Mouse (Mus musculus) cerebral cortex, adult 2 months (tissue): ENCODE measurements around the gene Mpv17l2.

Source experiments
- WGBS: fragments of 180-500 bp; shearing (Covaris S2); methylation state at CpG from one replicate; pipeline ENCODE4 v1.1.7; 2018; 5-methylcytosine and 5-hydroxymethylcytosine counted together

The Mpv17l2 gene

DNA sequence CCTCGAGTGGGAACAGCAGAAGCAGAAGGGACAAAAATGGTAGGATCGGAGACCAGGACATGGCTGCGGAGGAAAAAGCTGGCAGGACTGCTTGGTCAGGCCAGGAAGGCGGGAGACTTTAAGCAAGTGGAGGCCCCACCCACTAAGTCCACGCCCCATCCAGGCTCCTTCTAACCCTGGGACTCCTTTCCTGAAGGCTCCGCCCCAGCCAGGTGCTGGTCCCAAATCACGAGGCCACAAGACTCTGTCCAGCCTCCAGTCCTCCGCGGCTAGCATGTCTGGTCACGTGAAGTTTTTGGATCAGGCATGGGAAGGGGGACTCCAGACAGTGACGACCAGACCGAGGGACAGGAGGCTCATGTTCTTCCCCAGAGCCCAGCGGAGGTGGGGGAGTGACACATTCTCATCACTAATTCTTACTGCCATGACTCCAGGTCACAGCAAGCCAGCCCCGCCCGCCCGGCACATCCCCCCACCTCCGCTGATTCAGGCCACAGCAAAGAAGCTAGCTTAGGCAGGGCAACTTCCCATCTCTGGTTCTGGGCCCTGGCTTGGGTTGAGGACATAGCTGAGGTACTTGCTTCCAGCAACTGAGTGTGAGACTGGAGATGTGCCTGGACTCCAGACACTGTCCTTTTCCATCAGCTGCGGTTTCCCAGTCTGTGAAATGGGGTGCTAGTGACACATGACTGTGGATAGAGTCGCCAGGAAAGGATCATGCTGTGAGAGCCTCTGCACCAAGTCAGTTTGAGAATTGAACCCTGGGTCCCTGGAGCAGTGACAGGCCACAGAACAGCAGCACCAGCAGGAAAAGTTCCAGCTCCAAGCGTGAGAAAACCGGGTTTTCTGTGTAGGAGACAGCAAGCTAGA, 6.1 kb upstream of the Mpv17l2 start:
- 14% methylated on average over 21 of the region's 21 CpGs for WGBS

DNA sequence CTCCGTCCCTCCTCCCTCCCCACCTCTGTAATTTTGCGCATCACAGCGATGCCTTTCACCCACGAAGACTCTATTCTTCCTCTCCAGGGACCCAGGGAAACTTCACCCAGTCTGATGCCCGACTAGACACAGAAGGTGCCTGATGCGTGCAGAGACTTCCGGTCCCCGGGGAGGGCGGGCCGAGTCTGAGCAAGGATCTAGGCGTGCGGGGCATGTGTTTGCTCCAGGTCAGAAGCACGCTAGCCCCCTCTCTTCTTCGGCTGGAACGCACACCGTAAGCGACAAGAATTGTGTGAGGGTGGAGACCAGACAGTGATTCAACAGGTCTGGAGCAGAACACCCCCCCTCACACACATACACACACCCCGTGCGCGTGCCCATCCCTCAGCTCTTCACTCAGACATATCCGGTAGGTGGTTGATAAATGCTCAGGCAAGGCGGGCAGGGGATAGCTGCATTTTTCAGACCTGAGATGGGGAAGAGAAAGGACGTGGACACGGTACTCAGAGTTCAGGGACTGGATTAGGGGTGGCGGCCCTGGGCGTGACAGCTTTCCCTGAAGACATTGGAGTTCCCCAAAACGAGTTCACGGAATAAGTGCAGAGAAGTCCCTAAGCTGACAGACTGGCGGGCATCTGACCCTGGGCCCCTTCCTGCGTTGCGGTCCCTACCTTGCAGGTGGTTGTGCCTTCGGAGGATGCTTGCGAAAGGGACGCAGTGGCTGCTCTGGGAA, 5.3 kb upstream of the Mpv17l2 start:
- 5% methylated on average over 34 of the region's 34 CpGs for WGBS

DNA sequence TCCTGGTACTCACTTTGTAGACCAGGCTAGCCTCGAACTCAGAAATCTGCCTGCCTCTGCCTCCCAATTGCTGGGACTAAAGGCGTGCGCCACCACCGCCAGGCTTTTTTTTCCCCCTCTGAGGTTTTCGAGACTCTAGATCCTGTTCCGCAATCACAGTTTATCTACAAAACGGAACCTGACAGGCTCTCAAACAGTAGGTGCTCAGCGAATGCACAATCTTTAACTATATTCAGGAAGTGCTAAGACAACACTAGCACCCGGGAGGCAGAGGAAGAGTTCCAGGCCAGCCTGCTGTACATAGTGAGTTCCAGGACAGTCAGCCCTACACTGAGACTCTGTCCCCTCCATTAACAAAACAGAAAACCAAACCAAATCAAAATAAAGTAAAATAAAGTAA, 4.6 kb upstream of the Mpv17l2 start:
- 69% methylated on average over 9 of the region's 9 CpGs for WGBS

DNA sequence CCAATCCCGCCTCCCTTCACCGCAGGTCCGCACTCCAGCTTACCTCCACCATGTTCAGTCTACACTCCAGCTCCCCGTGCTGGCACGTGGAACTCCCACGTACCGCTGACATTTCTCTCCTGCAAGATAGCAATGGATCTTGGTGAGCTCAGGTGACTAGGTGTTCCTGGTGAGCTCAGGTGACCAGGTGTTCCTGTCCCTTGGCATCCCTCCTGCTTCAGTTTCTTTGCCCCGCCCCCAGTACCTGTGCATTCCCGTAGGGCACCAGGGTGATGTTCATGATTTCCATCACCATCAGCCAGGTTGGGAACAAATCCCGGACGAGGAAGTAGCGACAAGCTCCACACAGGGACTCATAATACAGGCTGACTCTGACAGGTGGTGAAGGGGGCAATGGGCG, 3.9 kb upstream of the Mpv17l2 start:
- WGBS = 93% methylated on average over 13 of the region's 13 CpGs

GRCm38 (mm10) chr8:70764026-70764425, 3.3 kb upstream of the Mpv17l2 start:
- WGBS = 89% methylated on average over 8 of the region's 8 CpGs

DNA sequence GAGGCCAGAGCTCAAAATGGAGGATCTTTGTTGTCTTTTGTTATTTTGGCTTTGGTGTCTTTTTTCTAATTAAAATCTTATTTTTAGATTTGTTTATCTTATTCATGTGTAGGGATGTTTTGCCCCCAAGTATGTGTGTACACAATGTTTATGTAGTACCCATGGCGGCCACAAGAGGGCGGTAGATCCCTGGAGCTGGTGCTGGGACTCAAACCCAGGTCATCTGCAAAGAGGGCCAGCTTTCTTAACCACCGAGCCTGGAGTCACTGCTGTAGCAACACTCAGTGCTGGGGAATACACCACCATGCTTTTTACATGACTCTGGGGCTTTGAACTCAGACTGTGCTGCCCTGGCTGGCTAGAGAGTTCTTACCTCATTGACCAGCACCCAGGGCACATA, 2.6 kb upstream of the Mpv17l2 start:
- WGBS = 9% methylated on average over 3 of the region's 3 CpGs

DNA sequence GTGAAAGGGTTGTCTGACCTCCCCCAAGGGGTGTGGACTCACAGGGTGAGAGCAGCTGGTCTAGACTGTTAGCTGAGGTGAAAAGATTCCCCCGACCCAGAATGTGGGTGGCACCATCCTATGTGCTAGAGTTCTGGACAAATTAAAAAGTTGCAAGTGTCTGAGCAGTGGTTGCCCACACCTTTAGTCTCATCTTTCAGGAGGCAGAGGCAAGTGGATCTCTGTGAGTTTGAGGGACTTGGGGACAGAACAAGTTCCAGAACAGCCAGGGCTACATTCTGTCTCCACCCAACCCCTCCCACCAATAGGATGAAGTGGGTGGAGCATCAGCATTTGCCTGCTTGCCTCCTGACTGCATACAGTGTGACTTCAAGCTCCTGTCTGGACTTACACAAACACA, 1.4 kb upstream of the Mpv17l2 start:
- 74% methylated on average over 1 of the region's 1 CpGs for WGBS

GRCm38 (mm10) chr8:70760350-70760749, 396 bp downstream of the Mpv17l2 start:
- under 1% methylated on average over 22 of the region's 22 CpGs for WGBS

GRCm38 (mm10) chr8:70758616-70759561, 1.9 kb downstream of the Mpv17l2 start:
- 45% methylated on average over 19 of the region's 19 CpGs for WGBS

DNA sequence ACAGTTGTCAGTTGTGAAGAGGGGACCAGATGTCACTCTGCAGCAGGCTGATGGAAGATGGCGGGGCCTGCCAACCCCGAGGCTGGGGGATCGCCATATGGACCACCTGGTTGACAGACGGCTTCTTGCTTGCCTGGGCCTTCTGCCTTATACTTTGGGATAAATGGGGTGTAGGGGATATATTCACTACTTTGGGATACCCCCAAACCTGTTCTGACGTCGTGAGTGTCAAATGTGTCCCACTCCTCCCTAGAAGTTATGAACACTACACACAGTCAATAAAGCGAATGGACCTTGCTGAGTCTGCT, 2.5 kb downstream of the Mpv17l2 start:
- 58% methylated on average over 7 of the region's 7 CpGs for WGBS

DNA sequence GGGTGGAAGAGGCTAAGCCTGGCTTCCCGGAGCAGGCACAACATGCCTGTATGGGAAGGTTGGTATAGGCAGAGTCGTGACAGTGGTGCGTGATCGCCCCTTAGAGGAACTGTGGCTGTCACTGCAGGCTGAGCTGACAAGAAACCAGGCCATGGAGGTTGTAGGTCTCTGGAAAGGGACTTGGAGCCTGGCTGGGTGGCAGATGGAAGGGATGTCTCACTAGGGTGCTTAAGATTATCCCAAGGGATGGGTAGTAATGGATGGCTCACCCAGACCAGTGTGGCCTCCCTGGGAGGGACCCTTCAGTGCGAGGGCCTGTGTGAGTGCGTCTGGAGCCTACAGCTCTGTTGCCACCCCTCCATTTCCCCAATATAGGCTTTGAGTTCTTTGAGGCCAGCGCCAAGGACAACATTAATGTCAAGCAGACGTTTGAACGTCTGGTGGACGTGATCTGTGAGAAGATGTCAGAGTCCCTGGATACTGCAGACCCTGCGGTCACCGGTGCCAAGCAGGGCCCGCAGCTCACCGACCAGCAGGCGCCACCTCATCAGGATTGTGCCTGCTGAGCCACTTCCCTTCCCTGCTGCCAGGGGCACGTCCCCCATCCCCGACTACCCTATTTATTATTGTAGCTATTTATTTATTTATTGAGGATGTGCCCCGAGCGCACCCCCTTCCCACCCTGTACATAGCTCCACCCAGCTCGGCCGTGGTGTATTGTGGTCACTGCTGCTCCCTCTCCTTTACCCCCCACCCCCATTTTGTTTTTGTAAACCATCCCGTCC, 3.0 kb downstream of the Mpv17l2 start:
- WGBS = 34% methylated on average over 22 of the region's 22 CpGs

- 87% methylated on average over 6 of the region's 6 CpGs for whole genome bisulfite sequencing
These were observed 4.2 kb downstream of the Mpv17l2 start for GRCm38 (mm10) chr8:70756476-70757040.

DNA sequence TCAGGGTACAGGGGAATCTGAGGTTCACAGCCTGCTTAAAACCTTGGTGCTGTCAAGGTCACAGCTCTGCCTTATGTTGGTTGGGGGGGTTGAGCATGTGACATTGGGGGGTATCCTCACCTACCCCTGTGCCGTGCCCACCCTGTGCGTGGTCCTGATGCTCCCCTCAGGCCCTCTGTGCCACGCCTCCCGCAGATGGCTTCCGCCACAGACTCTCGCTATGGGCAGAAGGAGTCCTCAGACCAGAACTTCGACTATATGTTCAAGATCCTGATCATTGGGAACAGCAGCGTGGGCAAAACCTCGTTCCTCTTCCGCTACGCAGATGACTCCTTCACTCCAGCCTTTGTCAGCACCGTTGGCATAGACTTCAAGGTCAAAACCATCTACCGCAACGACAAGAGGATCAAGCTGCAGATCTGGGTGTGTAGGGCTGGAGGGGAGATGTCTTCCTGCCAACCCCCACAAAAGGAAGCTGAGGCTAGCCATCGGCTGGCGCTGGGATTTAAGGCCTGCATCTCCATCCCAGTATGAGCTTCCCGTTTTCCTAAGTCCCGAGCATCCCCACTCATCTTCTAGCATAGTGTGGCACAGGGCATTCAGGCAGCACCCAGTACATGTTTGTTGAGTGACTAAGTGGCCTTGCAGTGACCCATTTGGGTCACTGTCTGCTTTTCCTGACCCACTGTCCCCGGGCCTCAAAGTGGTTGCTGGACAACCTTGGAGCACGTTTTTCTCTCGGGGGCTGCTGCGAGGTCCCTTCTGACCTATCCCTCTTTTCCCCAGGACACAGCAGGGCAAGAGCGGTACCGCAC, 4.9 kb downstream of the Mpv17l2 start:
- 65% methylated on average over 24 of the region's 24 CpGs for WGBS

- WGBS = 6% methylated on average over 50 of the region's 50 CpGs
These were observed 5.7 kb downstream of the Mpv17l2 start for GRCm38 (mm10) chr8:70754871-70755660.

DNA sequence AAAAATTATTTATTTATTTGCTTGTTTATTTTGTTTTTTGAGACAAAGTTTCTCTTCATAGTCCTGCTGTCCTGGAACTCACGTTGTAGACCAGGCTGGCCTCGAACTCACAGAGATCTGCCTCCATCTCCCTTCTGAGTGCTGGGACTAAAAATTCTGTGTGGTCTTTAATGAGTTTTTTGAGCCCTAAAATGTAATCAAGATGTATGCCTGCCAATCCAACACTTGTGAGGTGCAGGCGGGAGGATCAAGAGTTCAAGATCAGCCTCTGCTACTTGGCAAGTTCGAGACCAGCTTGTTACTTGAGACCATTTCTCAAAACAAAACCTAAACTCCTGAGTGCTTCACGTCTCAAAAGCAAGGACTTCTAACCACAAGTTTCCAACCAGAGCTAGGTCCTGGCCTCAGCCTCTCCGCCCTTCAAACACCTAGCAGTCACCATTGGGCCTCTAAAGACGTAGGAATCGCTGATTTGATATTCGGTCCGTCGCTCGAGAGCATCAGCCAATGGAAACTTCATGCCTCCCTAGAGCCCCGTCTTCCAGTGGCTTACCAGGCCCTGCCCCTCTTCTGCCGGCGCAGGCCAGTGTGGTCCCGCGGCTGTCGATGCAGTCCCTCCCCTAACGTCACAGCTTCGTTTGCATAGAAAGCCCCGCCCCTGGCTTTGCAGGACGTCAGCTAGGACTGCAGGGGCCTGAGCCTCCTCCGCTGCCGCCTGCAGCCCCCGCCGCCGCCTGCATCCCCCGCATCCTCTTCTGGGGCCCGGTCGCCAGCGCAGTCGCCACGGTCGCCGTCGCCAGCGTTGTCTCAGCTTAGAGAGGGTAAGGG, 6.5 kb downstream of the Mpv17l2 start, which contains the start of gene Rab3a:
Rab3a (plus strand) TSS at position 637 of the 828 bp plus-strand sequence.
- 8% methylated on average over 37 of the region's 37 CpGs for WGBS

DNA sequence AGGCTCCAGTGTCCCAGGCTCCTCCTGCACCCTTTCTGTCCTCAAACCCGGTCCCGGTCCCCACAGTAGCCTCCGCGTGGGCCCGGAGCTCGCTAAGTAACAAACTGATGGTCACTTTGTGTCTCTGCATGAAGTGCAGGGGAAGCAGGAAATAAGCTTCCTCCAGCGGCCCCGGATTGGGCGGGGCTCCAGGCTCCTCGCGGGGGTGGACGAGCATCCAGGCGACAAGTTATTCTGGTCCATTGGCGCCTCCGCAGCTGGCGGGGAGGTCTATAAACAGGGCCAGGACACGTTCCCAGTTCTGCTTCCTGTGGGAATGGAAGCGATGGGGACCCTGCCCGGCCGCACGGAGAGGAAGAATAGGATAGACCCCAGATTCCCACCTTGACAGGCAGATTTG, 7.6 kb downstream of the Mpv17l2 start:
- WGBS = 8% methylated on average over 21 of the region's 21 CpGs

DNA sequence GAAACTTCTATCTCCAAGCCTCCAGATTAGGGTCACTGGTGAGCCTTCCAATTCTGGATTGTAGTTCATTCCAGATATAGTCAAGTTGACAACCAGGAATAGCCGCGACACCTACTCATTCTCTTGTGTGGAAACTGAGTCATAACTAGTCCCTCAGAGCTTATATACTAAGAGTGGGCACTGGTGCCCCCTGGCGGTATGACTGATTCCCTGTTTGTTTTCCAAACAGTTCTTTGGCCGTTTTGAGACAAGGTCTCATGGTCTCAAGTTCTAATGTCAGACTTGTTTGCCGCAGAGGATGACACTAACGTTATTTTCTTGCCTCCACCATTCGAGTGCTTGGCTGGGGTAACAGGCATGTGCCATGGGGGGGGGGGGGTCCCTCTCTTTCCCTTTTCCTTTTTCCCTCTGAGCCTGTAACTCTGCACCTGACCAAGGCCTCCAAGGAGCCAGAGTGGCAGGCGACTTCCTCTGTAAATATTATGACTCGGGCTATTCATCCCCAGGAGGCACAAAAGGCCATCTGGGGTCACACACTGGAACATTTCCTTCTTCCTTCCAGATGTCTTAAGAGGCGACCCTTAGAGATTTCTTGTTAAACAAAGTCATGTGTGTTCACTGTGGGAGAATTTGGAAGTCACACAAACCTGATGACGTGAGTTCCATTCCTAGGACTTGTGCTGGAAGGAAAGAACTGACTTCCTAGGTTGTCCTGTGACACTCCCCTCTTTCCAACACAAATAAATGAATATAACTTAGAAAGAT, 8.6 kb downstream of the Mpv17l2 start:
- whole genome bisulfite sequencing = 22% methylated on average over 11 of the region's 11 CpGs
